Mouse (Mus musculus): Measurements from ENCODE around the gene Alk. TPM values are rescaled to one million over a fixed set of nuclear protein-coding genes. Genes with fewer than 3 reads are reported as not detected.

Gene Alk
- total and polyA plus RNA-seq, 3 experiments, result not detected

GRCm38 (mm10) chr17:72508678-72509394, 95.6 kb downstream of the Alk start:
- Histone ChIP-seq H3K36me3 (ENCODE audit: control insufficient read depth in 1 of 2, insufficient read depth in 2 of 2, low read length in 2 of 2) (no peaks in the 10 kb centered on the region), H3K79me2 (ENCODE audit: control insufficient read depth, insufficient read depth, low read length, poor library complexity) (no peaks in the 10 kb centered on the region), H3K27me3 (ENCODE audit: control insufficient read depth in 1 of 2, insufficient read depth in 2 of 2, low read length in 2 of 2) (no peaks in the 10 kb centered on the region), H3K9me3 (replicated peaks; ENCODE audit: insufficient read depth, low read length) (no peaks in the 10 kb centered on the region), H3K9ac (ENCODE audit: control insufficient read depth, low read depth, low read length, poor library complexity, severe bottlenecking) (no peak overlapping the region), H3K27ac (ENCODE audit: control insufficient read depth, low read depth, low read length) (no peak overlapping the region), H3K4me1 (ENCODE audit: control insufficient read depth in 1 of 2, insufficient read depth in 2 of 2, low read length in 2 of 2) (no peaks in the 10 kb centered on the region), H3K4me3 (ENCODE audit: control insufficient read depth in 1 of 2, insufficient read depth in 1 of 2, low read depth in 2 of 2, low read length in 2 of 2) (no peak overlapping the region)
- no peak for TF ChIP-seq ELF1 (IDR thresholded peaks at IDR 0.05; ENCODE audit: low read depth, low read length)
- no peak for TF ChIP-seq ZC3H11A (IDR thresholded peaks at IDR 0.05; ENCODE audit: low read depth, low read length)
- TF ChIP-seq MAZ (IDR thresholded peaks at IDR 0.05; ENCODE audit: low read depth, low read length), result no peak
- TF ChIP-seq MXI1 (IDR thresholded peaks at IDR 0.05; ENCODE audit: low read depth, low read length), result no peak
- TF ChIP-seq CTCF (IDR thresholded peaks at IDR 0.05 in 2 of 3, conservative IDR thresholded peaks at IDR 0.05 in 1 of 3; ENCODE audit: control insufficient read depth in 1 of 3, insufficient read depth in 1 of 3, low read depth in 2 of 3, low read length in 3 of 3, poor library complexity in 1 of 3, severe bottlenecking in 1 of 3), result no peak
- no peak for TF ChIP-seq MYC (IDR thresholded peaks at IDR 0.05; ENCODE audit: low read depth, low read length)
- TF ChIP-seq GATA1 (IDR thresholded peaks at IDR 0.05; ENCODE audit: low read depth, low read length), result no peak
- TF ChIP-seq TAL1 (IDR thresholded peaks at IDR 0.05; ENCODE audit: low read length), result no peak
- no peak for TF ChIP-seq ETS1 (IDR thresholded peaks at IDR 0.05; ENCODE audit: low read depth, low read length)
- no peak for TF ChIP-seq RCOR1 (IDR thresholded peaks at IDR 0.05; ENCODE audit: low read depth, low read length)
- TF ChIP-seq ZMIZ1 (IDR thresholded peaks at IDR 0.05; ENCODE audit: low read depth, low read length), result no peak
- TF ChIP-seq CHD1 (IDR thresholded peaks at IDR 0.05; ENCODE audit: low read depth, low read length), result no peak
- TF ChIP-seq SIN3A (IDR thresholded peaks at IDR 0.05; ENCODE audit: low read length), result no peak
- TF ChIP-seq NELFE (IDR thresholded peaks at IDR 0.05; ENCODE audit: low read depth, low read length), result no peak
- TF ChIP-seq BHLHE40 (IDR thresholded peaks at IDR 0.05; ENCODE audit: borderline replicate concordance, low read depth, low read length), result no peak
- no peak for TF ChIP-seq ZNF384 (IDR thresholded peaks at IDR 0.05; ENCODE audit: low read depth, low read length)
- TF ChIP-seq E2F4 (IDR thresholded peaks at IDR 0.05; ENCODE audit: borderline replicate concordance, low read depth, low read length), result no peak
- TF ChIP-seq RAD21 (IDR thresholded peaks at IDR 0.05; ENCODE audit: low read depth, low read length), result no peak
- DNase-seq (ENCODE audit: low read depth, low spot score), result no peak

- no peak for TF ChIP-seq RAD21 (IDR thresholded peaks at IDR 0.05; ENCODE audit: low read depth, low read length)
- TF ChIP-seq SIN3A (IDR thresholded peaks at IDR 0.05; ENCODE audit: low read length), result no peak
- no peak for TF ChIP-seq SMC3 (IDR thresholded peaks at IDR 0.05; ENCODE audit: low read depth, low read length)
- no peak for TF ChIP-seq ZMIZ1 (IDR thresholded peaks at IDR 0.05; ENCODE audit: low read depth, low read length)
- TF ChIP-seq MYB (IDR thresholded peaks at IDR 0.05; ENCODE audit: low read depth, low read length), result no peak
- no peak for TF ChIP-seq MYC (IDR thresholded peaks at IDR 0.05; ENCODE audit: low read depth, low read length)
- TF ChIP-seq POLR2A (IDR thresholded peaks at IDR 0.05; ENCODE audit: control insufficient read depth in 1 of 2, insufficient read depth in 1 of 2, low read depth in 1 of 2, low read length in 2 of 2, poor library complexity in 1 of 2), result no peak
- TF ChIP-seq NELFE (IDR thresholded peaks at IDR 0.05; ENCODE audit: low read depth, low read length), result no peak
- TF ChIP-seq HCFC1 (IDR thresholded peaks at IDR 0.05; ENCODE audit: low read depth, low read length), result no peak
- no peak overlapping the region for H3K4me3 ChIP-seq (ENCODE audit: control insufficient read depth in 1 of 2, insufficient read depth in 1 of 2, low read depth in 2 of 2, low read length in 2 of 2)
Observed at GRCm38 (mm10) chr17:72505213-72505612, 99.2 kb downstream of the Alk start.

More at GRCm38 (mm10) chr17:72505213-72505612, 99.2 kb downstream of the Alk start:
- Histone ChIP-seq H3K27me3 (ENCODE audit: control insufficient read depth in 1 of 2, insufficient read depth in 2 of 2, low read length in 2 of 2) (no peaks in the 10 kb centered on the region), H3K79me2 (ENCODE audit: control insufficient read depth, insufficient read depth, low read length, poor library complexity) (no peaks in the 10 kb centered on the region), H3K9me3 (replicated peaks; ENCODE audit: insufficient read depth, low read length) (no peaks in the 10 kb centered on the region), H3K9ac (ENCODE audit: control insufficient read depth, low read depth, low read length, poor library complexity, severe bottlenecking) (no peak overlapping the region), H3K4me1 (ENCODE audit: control insufficient read depth in 1 of 2, insufficient read depth in 2 of 2, low read length in 2 of 2) (no peaks in the 10 kb centered on the region), H3K36me3 (ENCODE audit: control insufficient read depth in 1 of 2, insufficient read depth in 2 of 2, low read length in 2 of 2) (no peaks in the 10 kb centered on the region), H3K27ac (ENCODE audit: control insufficient read depth, low read depth, low read length) (no peak overlapping the region)
- no peak for DNase-seq (ENCODE audit: low read depth, low spot score)

Data from MEL (cell line).